Mouse (Mus musculus) myocyte (in vitro differentiated cells): Measurements from ENCODE around the gene Aven. TPM values are rescaled to one million over a fixed set of nuclear protein-coding genes. Genes with fewer than 3 reads are reported as not detected.

ENCODE experiments used
- H3K27me3 ChIP-seq: one replicate; pipeline ENCODE4 v1.6.1; 2011; ENCODE audit not compliant: control insufficient read depth, insufficient read depth, insufficient read length
- H3K36me3 ChIP-seq: one replicate; pipeline ENCODE4 v1.6.1; 2011; ENCODE audit not compliant: control insufficient read depth, insufficient read depth
- H3K4me2 ChIP-seq: one replicate; pipeline ENCODE4 v1.6.1; 2011; ENCODE audit warnings: low read depth, control low read depth
- H3K4me3 ChIP-seq: one replicate; pipeline ENCODE4 v1.5.1; 2011; ENCODE audit warnings: mild to moderate bottlenecking, control low read depth, moderate library complexity
- H3K79me2 ChIP-seq: one replicate; pipeline ENCODE4 v1.6.1; 2011; ENCODE audit not compliant: control insufficient read depth, insufficient read depth
- H3ac ChIP-seq: one replicate; pipeline ENCODE4 v1.6.1; 2011; ENCODE audit not compliant: control insufficient read depth, insufficient read length
- CEBPB ChIP-seq: IDR thresholded peaks from 2 replicates; pipeline ENCODE4 v1.6.1; 2011; ENCODE audit warnings: mild to moderate bottlenecking, moderate library complexity; ENCODE audit not compliant: poor library complexity, insufficient read depth, severe bottlenecking
- E2F4 ChIP-seq: IDR thresholded peaks from one replicate; pipeline ENCODE4 v1.6.1; 2011; ENCODE audit warnings: mild to moderate bottlenecking, control low read depth, moderate library complexity; ENCODE audit not compliant: insufficient read depth
- MAX ChIP-seq: IDR thresholded peaks from one replicate; pipeline ENCODE4 v1.6.1; 2011; ENCODE audit warnings: low read depth, mild to moderate bottlenecking, control low read depth
- MYOD1 ChIP-seq, 3 experiments: IDR thresholded peaks; one replicate each; pipeline ENCODE4 v1.6.1; 2011; ENCODE audit warnings: control low read depth in 2 of 3, low read depth in 2 of 3, mild to moderate bottlenecking in 2 of 3, moderate library complexity in 1 of 3; ENCODE audit not compliant: insufficient read length in 2 of 3, control insufficient read depth in 1 of 3
- MYOG ChIP-seq, 3 experiments: IDR thresholded peaks; one replicate each; pipeline ENCODE4 v1.6.1; 2011; ENCODE audit warnings: control low read depth in 2 of 3, low read depth in 2 of 3, mild to moderate bottlenecking in 2 of 3; ENCODE audit not compliant: insufficient read length in 2 of 3, control insufficient read depth in 1 of 3, insufficient read depth in 1 of 3
- POLR2A ChIP-seq: IDR thresholded peaks from one replicate; pipeline ENCODE4 v1.6.1; 2011; ENCODE audit warnings: low read depth, mild to moderate bottlenecking, control low read depth, moderate library complexity; ENCODE audit not compliant: insufficient read length
- POLR2AphosphoS2 ChIP-seq: IDR thresholded peaks from one replicate; pipeline ENCODE4 v1.6.1; 2011; ENCODE audit warnings: low read depth, control low read depth; ENCODE audit not compliant: insufficient read length
- REST ChIP-seq: IDR thresholded peaks from one replicate; pipeline ENCODE4 v1.6.1; 2011; ENCODE audit warnings: mild to moderate bottlenecking, control low read depth, moderate library complexity; ENCODE audit not compliant: insufficient read depth, insufficient read length
- SRF ChIP-seq: IDR thresholded peaks from one replicate; pipeline ENCODE4 v1.6.1; 2011; ENCODE audit warnings: low read depth; ENCODE audit not compliant: control insufficient read depth, insufficient read length
- TCF12 ChIP-seq: IDR thresholded peaks from one replicate; pipeline ENCODE4 v1.6.1; 2011; ENCODE audit warnings: mild to moderate bottlenecking, control low read depth; ENCODE audit not compliant: poor library complexity, insufficient read depth, severe bottlenecking
- TCF3 ChIP-seq: IDR thresholded peaks from one replicate; pipeline ENCODE4 v1.6.1; 2011; ENCODE audit warnings: low read depth, control low read depth; ENCODE audit not compliant: insufficient read length
- USF1 ChIP-seq: IDR thresholded peaks from one replicate; pipeline ENCODE4 v1.6.1; 2011; ENCODE audit warnings: low read depth, mild to moderate bottlenecking, control low read depth, moderate library complexity
- polyA plus RNA-seq: library from polyadenylated mRNA; unstranded; fragments of >200 nt; fragmentation: generic; extraction: Trizol; gene quantifications from one replicate; pipeline ENCODE4 v1.2.1, GENCODE M21; 2012; ENCODE audit warnings: missing spikeins

The Aven gene
- polyA plus RNA-seq, 1 experiment: 11.8 TPM

DNA sequence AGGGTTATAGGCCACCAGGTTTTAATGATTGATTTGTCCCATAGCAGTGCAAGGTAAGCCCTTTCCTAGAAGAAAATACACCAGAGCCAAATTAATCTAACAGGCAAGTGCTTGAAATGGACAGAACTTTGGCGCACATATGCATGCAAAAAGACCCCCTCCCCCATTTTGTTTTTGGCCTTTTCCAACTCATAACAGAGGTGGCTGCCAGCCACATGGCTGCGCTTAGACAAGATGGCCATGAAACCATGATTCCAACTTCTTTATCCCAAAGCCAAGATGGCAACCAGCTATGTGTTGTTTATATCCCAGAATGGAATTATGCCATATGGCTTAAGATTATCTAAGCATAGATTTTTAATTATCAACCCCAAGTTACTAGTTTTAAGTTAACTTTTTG is 101.0 kb downstream of the Aven start:
- no peak overlapping the region for H3K4me3 ChIP-seq
- no peaks in the 10 kb centered on the region for H3K36me3 ChIP-seq
- no peak for TF ChIP-seq REST
- TF ChIP-seq POLR2AphosphoS2: no peak
- no peak for TF ChIP-seq MYOD1 (IDR thresholded peaks at IDR 0.05; ENCODE audit: control insufficient read depth in 1 of 3, insufficient read length in 2 of 3, low read depth in 2 of 3)
- no peak for TF ChIP-seq E2F4
- TF ChIP-seq MAX: no peak
- no peak for TF ChIP-seq CEBPB
- TF ChIP-seq TCF3: no peak
- no peak for TF ChIP-seq SRF
- no peaks in the 10 kb centered on the region for H3K79me2 ChIP-seq
- H3K4me2 ChIP-seq: no peak overlapping the region
- H3ac ChIP-seq: no peak overlapping the region
- no peaks in the 10 kb centered on the region for H3K27me3 ChIP-seq

DNA sequence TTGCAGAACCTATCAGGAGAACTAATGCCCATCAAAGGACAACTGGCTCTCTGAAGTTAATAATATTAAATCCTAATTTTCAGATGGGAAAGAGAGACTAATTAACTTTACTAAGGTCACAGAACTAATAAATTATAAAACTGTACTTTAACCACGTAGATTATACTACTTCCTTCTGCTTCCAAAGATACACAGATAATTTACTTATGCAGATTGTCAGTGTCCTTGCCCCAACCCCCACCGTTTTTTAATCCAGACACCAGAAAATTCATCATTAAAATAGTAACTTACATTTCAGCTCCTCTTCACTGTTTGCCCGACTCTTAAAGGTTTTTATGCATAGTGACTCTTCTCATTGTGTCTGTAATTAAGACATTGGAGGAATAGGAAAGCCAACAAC is 103.0 kb downstream of the Aven start:
- Histone ChIP-seq H3K4me2 (no peak overlapping the region), H3K36me3 (no peaks in the 10 kb centered on the region), H3ac (no peak overlapping the region), H3K27me3 (no peaks in the 10 kb centered on the region), H3K79me2 (no peaks in the 10 kb centered on the region), H3K4me3 (no peak overlapping the region)
- TF ChIP-seq E2F4 (no peak), TCF12 (no peak), MYOG (IDR thresholded peaks at IDR 0.05; ENCODE audit: control insufficient read depth in 1 of 3, insufficient read depth in 1 of 3, insufficient read length in 2 of 3, low read depth in 2 of 3) (no peak), SRF (no peak), TCF3 (no peak)

DNA sequence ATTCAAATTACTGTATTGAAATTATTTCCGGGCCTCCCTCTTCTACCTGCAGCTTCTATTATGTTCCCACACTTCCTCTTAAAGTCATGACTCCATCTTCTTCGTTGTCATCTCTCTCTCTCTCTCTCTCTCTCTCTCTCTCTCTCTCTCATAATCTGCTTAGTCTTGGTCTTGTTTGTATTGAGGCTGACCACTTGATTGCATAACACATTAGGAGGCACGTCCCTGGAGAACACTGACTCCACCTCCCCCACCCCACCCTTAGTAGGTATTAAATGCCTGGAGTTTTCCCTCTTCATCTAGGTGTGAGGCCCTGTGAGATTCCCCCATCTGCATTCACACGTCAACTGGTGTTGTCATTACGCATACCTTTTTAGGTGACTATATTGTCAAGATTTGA is 103.7 kb downstream of the Aven start:
- H3K4me3 ChIP-seq: no peak overlapping the region
- no peaks in the 10 kb centered on the region for H3K79me2 ChIP-seq
- no peak overlapping the region for H3ac ChIP-seq
- H3K36me3 ChIP-seq: no peaks in the 10 kb centered on the region
- no peak overlapping the region for H3K4me2 ChIP-seq
- H3K27me3 ChIP-seq: no peaks in the 10 kb centered on the region
- TF ChIP-seq USF1 (no peak), TCF3 (no peak), SRF (no peak), CEBPB (no peak), MAX (no peak), REST (no peak), POLR2A (no peak), MYOG (IDR thresholded peaks at IDR 0.05; ENCODE audit: control insufficient read depth in 1 of 3, insufficient read depth in 1 of 3, insufficient read length in 2 of 3, low read depth in 2 of 3) (no peak), MYOD1 (IDR thresholded peaks at IDR 0.05; ENCODE audit: control insufficient read depth in 1 of 3, insufficient read length in 2 of 3, low read depth in 2 of 3) (no peak), POLR2AphosphoS2 (no peak), E2F4 (no peak), TCF12 (no peak)

DNA sequence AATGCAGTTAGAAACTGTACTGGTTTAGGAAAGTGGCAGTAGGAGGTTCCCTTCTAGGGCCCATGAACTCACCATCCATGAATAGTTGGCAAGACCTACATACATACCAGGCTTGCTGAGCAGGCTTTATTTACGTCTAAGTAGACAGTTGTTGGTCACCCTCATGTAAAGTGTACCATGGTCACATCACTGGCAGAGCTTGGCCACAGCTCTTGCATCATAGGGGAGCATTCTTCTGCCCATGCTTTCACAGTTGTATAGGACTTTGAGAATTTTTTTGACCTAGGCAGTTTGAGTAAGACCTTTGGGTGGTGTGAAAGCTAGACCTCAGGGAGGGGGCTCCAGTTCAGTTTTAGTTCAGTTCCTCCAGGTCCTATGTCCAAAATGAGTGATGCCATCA is 104.3 kb downstream of the Aven start:
- Histone ChIP-seq H3ac (no peak overlapping the region), H3K36me3 (no peaks in the 10 kb centered on the region), H3K4me2 (no peak overlapping the region), H3K79me2 (no peaks in the 10 kb centered on the region), H3K4me3 (no peak overlapping the region), H3K27me3 (no peaks in the 10 kb centered on the region)
- TF ChIP-seq POLR2AphosphoS2: no peak
- TF ChIP-seq MAX: no peak
- no peak for TF ChIP-seq REST
- TF ChIP-seq USF1: no peak
- TF ChIP-seq TCF12: no peak
- no peak for TF ChIP-seq SRF
- TF ChIP-seq E2F4: no peak
- TF ChIP-seq TCF3: no peak
- no peak for TF ChIP-seq MYOG (IDR thresholded peaks at IDR 0.05; ENCODE audit: control insufficient read depth in 1 of 3, insufficient read depth in 1 of 3, insufficient read length in 2 of 3, low read depth in 2 of 3)
- no peak for TF ChIP-seq CEBPB
- no peak for TF ChIP-seq MYOD1 (IDR thresholded peaks at IDR 0.05; ENCODE audit: control insufficient read depth in 1 of 3, insufficient read length in 2 of 3, low read depth in 2 of 3)
- no peak for TF ChIP-seq POLR2A

DNA sequence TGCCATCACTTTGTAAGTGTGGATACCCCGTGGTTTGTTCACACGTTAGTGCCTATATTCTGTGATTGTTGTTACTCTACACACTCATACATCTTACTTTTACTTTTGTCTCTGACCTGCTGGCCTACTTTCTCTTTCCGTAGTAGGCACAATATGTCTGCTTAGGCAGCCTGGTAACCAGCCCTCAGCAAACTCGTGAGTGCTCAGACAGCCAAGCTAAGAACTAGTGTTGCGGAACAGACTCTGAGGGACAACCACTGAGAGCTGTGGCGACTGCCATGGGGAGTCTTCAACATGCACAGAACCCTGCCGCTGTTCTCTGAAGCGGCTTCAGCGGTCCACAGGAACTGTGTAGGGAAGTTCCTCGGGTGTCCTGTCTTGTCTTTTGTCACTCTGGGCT is 107.5 kb downstream of the Aven start:
- TF ChIP-seq MYOD1 (IDR thresholded peaks at IDR 0.05; ENCODE audit: control insufficient read depth in 1 of 3, insufficient read length in 2 of 3, low read depth in 2 of 3) (no peak), TCF3 (no peak), MYOG (IDR thresholded peaks at IDR 0.05; ENCODE audit: control insufficient read depth in 1 of 3, insufficient read depth in 1 of 3, insufficient read length in 2 of 3, low read depth in 2 of 3) (no peak), REST (no peak), POLR2AphosphoS2 (no peak), CEBPB (no peak), USF1 (no peak), POLR2A (no peak), SRF (no peak), E2F4 (no peak), TCF12 (no peak), MAX (no peak)
- no peak overlapping the region for H3K4me2 ChIP-seq
- H3K36me3 ChIP-seq: no peaks in the 10 kb centered on the region
- H3K27me3 ChIP-seq: no peaks in the 10 kb centered on the region
- H3K79me2 ChIP-seq: no peaks in the 10 kb centered on the region
- no peak overlapping the region for H3ac ChIP-seq
- no peak overlapping the region for H3K4me3 ChIP-seq
